Mouse (Mus musculus) adrenal gland, postnatal 25 days (tissue): Measurements from ENCODE around the gene Ccser1. TPM values are rescaled to one million over a fixed set of nuclear protein-coding genes. Genes with fewer than 3 reads are reported as not detected.

Experiments used
- DNase-seq: peaks from one replicate; pipeline ENCODE4 v3.0.0; 2021; ENCODE audit warnings: mixed read lengths
- total RNA-seq: library from RNA; stranded (reverse); gene quantifications from 2 replicates; pipeline ENCODE4 v1.2.3, GENCODE M21; 2021

Gene Ccser1
- total RNA-seq, 1 experiment from 2014 or later = 2.8 TPM

GRCm38 (mm10) chr6:61438165-61438564, 258.0 kb downstream of the Ccser1 start:
- DNase-seq = no peak

DNA sequence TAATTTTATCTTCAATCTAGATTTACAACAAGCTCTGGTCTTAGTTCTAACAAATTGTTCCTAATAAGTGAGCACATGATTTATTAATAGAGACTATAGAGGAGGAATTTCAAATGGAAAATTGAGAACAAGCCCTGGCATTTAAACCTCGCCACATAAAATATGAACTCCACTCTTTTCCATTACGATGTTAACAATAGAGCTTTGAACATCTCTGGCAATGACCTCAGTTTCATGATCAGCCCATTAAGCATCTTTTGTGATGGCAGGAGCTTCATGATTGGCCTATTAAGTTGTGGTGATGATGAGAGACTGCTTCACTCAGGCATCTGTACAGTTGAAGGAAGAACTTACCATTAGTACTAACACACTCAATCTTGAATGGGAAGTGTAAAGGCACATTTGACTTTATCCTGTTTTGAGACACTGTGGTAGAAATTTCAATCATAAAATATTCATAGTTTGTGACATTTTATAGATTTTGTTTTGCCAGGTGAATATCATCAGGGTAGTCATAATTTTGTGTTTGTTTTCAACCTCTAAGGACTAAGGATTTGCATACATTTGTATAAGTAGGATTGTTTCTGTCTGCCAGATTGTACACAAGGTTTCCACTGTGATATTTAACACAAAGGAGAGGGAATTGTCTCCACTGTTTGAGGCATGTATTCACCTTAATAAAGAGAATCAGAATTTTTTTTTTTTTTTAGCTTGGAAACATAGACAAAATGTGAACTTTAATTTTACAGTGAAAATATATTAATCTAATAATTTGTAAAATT, 291.4 kb downstream of the Ccser1 start:
- no peak for DNase-seq

GRCm38 (mm10) chr6:61485336-61485735, 305.2 kb downstream of the Ccser1 start:
- no peak for DNase-seq

DNA sequence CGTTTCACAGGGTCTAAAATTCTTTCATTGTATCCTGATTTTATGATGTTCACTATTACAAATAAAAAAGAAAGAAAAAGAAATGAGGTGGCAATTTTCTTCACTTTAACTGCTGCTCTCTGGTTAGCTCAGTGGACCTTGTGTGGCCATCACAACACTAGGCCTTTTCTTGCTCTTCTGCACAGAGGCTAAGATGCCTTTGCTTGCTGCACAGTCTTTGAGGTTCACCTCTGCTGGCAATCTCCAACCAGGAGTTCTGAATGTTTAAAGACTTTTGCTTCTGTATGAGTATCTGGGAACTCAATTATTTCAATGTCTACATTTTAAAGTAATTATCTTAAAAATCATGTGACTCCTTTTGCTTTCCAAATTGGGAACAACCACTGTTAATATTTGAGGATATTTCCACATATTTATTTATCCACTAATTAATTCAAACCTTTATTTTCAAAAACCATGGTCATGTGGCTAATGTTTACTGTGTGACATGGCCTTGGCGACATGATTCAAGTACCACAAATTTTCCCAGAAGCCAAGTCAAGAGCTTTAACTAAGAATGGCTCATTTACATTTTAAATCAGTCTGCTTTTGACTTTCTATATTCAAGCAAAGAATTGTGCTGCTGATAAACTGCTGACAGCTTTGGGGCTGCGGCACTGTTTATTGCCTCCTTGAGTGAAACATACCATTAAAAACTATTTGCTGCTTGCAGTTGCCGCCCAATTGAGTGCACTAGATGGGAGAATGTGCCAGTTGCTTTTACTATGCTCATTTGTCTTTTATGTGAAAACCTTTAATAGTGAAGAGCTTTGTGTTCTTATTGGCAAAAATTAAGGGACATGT, 312.1 kb downstream of the Ccser1 start:
- no peak for DNase-seq

DNA sequence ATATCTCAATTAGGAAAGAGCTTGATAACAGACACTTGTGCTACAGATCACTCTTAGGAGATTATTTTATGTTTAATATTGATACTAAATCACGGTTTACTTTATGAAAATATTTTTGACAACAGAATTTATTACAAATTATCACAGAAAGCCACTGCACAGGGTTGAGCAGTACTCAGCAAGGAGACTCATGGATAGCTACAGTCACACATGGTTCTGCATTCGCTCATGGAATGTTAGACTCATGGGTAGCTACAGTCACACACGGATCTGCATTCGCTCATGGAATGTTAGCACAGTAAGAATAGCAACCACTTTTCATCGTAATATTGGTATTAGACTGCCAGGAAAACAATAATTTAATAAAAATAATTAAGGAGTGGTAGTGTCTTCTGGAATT, 313.3 kb downstream of the Ccser1 start:
- DNase-seq = no peak

DNA sequence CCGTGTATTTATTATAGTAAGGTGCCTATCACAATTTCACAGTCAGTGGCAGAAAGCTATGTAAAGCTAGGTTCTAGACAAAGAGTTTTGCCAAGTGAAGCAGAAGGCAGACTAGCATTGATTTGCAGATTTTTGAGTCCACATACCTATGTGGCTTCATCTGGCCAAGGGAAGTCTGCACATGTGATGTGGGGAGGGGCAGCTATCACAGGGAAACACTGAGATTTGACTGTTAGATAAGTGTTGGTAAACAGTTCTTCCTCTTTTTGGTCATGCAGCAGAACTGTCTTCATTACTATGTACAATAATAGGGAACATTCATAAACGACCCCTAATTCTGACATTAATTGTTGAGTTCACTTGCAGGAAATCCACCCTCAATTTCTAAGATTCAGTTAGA, 335.2 kb downstream of the Ccser1 start:
- DNase-seq = no peak

- no peak for DNase-seq
These were observed 341.5 kb downstream of the Ccser1 start for GRCm38 (mm10) chr6:61521587-61521986.

DNA sequence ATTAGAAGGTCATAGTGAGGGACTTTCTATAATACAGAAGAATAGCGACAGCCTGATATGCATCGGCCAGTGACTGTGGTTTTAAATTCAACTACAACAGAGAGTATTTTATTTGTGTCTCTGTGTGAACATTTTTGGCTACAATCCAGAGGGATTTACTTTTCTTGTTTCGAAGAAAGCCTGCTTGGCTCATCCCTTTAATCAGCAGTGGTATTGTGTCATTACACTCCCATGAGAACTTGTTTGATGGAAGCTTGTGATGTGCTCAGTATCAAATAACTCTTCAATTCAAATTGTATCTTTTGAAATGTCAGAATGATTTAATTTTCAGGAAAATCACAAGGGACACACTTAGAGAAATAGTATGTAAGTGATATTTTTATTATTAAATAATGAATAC, 342.0 kb downstream of the Ccser1 start:
- no peak for DNase-seq

GRCm38 (mm10) chr6:61523748-61524493, 343.8 kb downstream of the Ccser1 start:
- no peak for DNase-seq

GRCm38 (mm10) chr6:61540732-61541131, 360.6 kb downstream of the Ccser1 start:
- DNase-seq = no peak

- DNase-seq = no peak
These were observed 363.4 kb downstream of the Ccser1 start for GRCm38 (mm10) chr6:61543459-61544044.

DNA sequence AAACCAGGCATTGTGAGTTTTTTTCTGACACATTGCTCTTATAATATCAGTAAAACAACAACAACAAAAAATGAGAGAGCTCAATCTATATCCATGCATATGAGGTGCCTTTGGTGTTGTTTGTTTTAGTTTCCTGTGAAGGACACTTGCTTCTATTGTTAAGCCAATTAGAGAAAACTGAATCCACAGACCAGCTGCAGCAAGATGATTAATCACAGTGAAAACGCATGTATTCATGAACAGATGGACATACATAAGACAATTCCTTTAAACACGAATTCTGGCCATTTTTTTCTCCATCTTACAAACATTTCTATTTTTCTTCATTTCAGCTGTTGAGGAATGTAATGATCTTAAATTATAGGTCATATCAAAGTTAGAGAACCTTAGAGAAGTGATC, 387.4 kb downstream of the Ccser1 start:
- DNase-seq = no peak

DNA sequence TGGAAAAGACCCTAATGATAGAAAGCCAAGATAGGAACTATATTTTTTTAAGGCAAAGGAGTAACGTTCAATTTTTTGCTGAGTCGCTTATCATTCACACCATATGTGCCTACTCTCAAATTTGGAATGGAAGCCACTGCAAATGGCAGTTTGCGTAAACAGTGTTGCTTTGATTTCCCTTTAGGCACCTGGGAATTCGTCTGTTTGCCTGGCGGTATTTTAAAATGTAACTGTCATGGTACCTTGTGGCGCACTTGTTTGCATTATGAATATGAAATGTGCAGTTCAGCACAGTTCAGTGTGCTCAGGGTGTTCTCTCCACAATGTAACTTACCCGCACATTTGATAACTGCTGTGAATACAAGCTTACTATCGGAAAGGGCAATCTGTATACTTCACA, 387.8 kb downstream of the Ccser1 start:
- DNase-seq = no peak

DNA sequence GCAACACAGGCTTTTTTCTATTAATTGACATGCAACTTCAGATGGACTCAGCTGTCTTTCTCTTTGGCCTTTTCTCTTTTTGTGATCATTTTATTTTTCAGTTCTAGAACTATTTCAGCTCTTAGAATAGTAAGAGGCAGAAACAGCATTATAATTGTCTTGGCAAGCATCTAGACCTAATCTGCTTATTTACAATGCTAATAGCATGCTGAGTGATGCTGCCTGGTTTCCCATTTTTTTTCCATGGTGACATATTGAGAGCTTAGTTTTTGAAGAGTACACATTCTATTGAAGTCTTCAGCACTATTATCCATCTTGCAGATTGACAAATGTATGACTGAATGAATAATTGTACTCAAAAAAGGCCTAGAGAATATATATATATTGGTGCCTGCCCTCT, 401.6 kb downstream of the Ccser1 start:
- DNase-seq = no peak

GRCm38 (mm10) chr6:61588999-61589398, 408.9 kb downstream of the Ccser1 start:
- no peak for DNase-seq

GRCm38 (mm10) chr6:61601911-61602310, 421.8 kb downstream of the Ccser1 start:
- no peak for DNase-seq

- DNase-seq = no peak
These were observed 434.8 kb downstream of the Ccser1 start for GRCm38 (mm10) chr6:61614920-61615319.

DNA sequence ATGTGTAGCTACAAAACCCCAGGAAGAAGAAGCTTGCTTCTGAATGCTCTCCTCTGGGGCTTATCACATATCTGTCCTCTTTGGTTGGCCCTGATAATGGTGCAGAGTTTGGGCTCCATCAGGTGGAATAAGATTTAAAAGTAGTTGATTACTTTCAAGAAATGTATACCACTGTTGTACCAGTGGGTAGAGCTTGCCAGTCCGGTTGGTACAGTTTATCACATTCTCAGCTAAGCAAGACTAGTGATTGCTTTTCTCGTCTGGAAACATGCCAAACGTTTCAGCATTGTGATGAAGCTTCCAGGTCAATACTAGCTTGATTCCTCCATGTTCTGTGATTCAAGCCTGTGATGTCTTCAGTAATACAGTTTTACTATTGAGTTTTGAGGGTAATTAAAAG, 441.6 kb downstream of the Ccser1 start:
- no peak for DNase-seq

- no peak for DNase-seq
These were observed 481.3 kb downstream of the Ccser1 start for GRCm38 (mm10) chr6:61661414-61661813.

- no peak for DNase-seq
These were observed 484.4 kb downstream of the Ccser1 start for GRCm38 (mm10) chr6:61664572-61664971.

- peak; percentile 3 for DNase-seq
These were observed 506.9 kb downstream of the Ccser1 start for GRCm38 (mm10) chr6:61687002-61687401.

DNA sequence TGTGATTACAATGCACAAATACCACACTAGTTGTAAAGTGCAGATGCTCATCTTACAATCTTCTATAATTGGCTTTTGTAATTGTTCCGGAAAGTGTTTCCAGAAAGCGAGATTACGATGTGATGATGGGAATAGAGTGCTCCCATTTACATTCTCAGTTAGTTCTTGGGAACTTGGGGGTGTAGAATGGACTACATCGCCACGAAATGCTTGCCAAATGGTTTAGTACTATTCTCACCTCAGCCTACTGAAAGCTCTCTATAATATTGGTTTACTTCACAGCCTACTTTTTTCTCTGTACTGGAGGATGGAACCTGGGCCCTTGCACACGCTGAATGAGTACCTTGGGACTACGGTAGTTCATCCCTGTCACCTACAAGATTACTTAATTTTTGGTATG, 522.9 kb downstream of the Ccser1 start:
- no peak for DNase-seq
